Mouse (Mus musculus) lung, adult 2 months (tissue): ENCODE measurements around the gene Kat7. TPM values are rescaled to one million over a fixed set of nuclear protein-coding genes. Genes with fewer than 3 reads are reported as not detected.

Source experiments
- DNase-seq: peaks from one replicate; pipeline ENCODE4 v3.0.0; 2022
- H3K4me1 ChIP-seq: fragments of 200-500 bp; 2 replicates; pipeline ENCODE4 v1.6.1; 2011; ENCODE audit warnings: low read length; ENCODE audit not compliant: control insufficient read depth, insufficient read depth
- H3K4me3 ChIP-seq: fragments of 200-500 bp; replicated peaks from 2 replicates; pipeline ENCODE3; 2011; ENCODE audit warnings: low read depth, mild to moderate bottlenecking, control low read depth, low read length; ENCODE audit errors: extremely low read depth
- CTCF ChIP-seq: fragments of 200-500 bp; IDR thresholded peaks from 2 replicates; pipeline ENCODE4 v1.5.1; 2011; ENCODE audit warnings: mild to moderate bottlenecking, low read length, control low read depth; ENCODE audit not compliant: insufficient read depth
- POLR2A ChIP-seq: fragments of 200-500 bp; IDR thresholded peaks from 2 replicates; pipeline ENCODE4 v1.6.1; 2011; ENCODE audit warnings: low read depth, mild to moderate bottlenecking, control low read depth, low read length, borderline replicate concordance; ENCODE audit errors: extremely low read depth
- WGBS: fragments of 180-500 bp; shearing (Covaris S2); methylation state at CpG from one replicate; pipeline ENCODE4 v1.1.7; 2018; 5-methylcytosine and 5-hydroxymethylcytosine counted together
- polyA plus RNA-seq: library from polyadenylated mRNA; depleted of rRNA; stranded (reverse); fragments of >200 nt; gene quantifications from 2 replicates; pipeline ENCODE4 v1.2.3, GENCODE M21; 2012

Kat7 gene
- polyA plus RNA-seq, 1 experiment, result 37.2 TPM

DNA sequence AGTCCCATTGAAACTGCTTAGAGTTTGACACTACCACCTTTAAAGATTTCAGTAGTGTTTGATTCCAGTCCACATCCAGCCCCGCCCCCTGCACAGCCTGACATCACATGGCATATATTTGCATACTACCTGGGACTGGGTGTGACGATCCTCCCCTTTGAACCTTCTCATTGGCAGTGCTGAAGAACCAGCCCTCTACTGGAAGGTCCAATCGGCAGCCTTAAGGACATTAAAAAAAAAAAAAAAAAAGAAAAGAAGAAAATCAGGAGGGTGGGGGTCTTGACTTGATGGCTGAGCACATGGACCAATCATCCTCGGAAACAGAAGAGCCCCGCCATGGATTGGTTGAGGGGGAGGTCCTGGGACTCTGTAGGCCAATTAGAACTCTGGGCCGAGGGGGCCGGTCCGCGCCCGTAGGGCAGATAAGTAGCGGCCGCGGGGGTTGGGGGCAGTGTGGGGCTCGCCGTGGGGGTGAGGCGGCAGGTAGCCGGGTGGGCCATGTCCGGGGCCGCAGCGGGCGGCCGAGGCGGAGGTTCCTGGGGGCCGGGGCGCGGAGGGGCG, 26.6 kb upstream of the Kat7 start, which contains the start of gene Fam117a:
Gene Fam117a (plus strand): TSS at position 451 of the 561 bp plus-strand sequence.
- peak within 1 kb of the TSS; percentile 59 for H3K4me3 ChIP-seq
- H3K4me1 ChIP-seq, result peaks cover 7% of the 10 kb centered on the region
- peak; percentile 73 for DNase-seq
- TF ChIP-seq POLR2A (peak; percentile 49; the same call in 1 of the 2 replicates), CTCF (no peak)
- under 1% methylated on average over 22 of the region's 27 CpGs for WGBS

GRCm38 (mm10) chr11:95334448-95335060, 24.5 kb upstream of the Kat7 start:
- WGBS, result 35% methylated on average over 5 of the region's 5 CpGs
- no peak for DNase-seq
- no peak overlapping the region for H3K4me3 ChIP-seq
- TF ChIP-seq POLR2A (no peak), CTCF (no peak)
- H3K4me1 ChIP-seq, result peaks cover 7% of the 10 kb centered on the region

- no peak overlapping the region for H3K4me3 ChIP-seq
- peaks cover 7% of the 10 kb centered on the region for H3K4me1 ChIP-seq
- TF ChIP-seq POLR2A (no peak), CTCF (no peak)
- no peak for DNase-seq
- 81% methylated on average over 9 of the region's 9 CpGs for WGBS
Measured at GRCm38 (mm10) chr11:95333805-95334204, 23.8 kb upstream of the Kat7 start.

DNA sequence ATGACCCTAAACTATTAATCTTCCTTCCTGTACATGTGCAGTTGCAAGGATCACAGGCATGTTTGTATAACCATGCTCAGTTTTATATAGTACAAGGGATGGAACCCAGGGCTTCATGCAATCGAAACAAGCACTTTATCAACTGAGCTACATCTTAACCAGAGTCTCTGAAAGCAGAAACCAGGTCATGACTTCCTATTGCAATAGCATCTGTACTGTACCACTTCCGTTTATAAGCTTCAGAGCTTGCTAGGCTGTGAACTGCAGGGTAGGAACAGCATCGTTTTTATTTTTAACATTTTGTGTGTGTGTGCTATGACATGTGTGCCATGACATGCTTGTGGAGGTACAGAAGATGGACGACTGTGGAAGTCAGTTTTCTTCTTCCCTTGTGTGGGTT, 23.2 kb upstream of the Kat7 start:
- DNase-seq, result no peak
- Histone ChIP-seq H3K4me3 (no peak overlapping the region), H3K4me1 (peaks cover under 1% of the 10 kb centered on the region)
- TF ChIP-seq CTCF (no peak), POLR2A (no peak)
- 41% methylated on average over 4 of the region's 4 CpGs for WGBS

- DNase-seq, result no peak
- Histone ChIP-seq H3K4me3 (no peak overlapping the region), H3K4me1 (peaks cover 3% of the 10 kb centered on the region)
- TF ChIP-seq CTCF (no peak), POLR2A (no peak)
- WGBS, result 11% methylated on average over 1 of the region's 1 CpGs
Measured at GRCm38 (mm10) chr11:95330662-95331061, 20.6 kb upstream of the Kat7 start.

DNA sequence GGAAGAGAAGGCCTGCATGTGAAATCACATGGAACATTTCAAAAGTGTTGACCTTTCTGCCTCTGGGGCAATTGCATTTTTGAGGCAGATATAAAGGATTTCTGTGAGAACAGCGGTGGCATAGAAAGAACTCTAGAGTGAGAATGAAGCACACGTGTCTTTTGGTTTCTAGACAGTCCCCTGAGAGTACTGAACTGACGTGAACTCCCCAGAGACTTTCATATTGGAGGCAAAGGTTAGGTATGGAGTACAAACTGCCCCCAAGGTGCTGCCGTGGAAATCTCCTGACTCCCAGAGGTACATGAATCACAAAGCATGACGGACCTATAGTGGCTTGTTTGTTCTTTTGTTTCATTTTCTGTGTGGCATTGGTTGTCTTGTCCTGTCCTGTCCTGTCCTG, 18.6 kb upstream of the Kat7 start:
- DNase-seq, result no peak

DNA sequence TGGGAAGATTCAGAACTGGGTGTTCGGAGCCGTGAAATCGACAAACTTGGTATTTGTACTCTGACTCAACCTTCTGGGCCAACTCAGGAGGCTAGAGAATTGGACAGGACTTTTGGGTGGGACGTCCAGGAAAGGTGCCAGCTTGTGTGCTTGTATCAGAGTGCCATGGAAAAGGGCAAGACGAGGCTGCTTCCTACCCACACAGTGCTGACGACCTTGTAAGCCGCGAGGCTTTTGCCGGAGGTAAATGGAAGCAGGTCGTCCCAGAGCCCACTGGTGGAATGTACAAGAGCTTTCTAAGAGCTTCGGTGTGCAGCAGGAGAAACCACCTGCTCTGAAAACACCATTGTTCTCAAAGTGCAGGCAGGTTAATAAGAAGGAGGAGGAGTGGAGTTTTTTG, 16.2 kb upstream of the Kat7 start:
- no peak for TF ChIP-seq CTCF
- TF ChIP-seq POLR2A, result no peak

More for the DNA sequence above, 18.6 kb upstream of the Kat7 start:
- TF ChIP-seq CTCF (no peak), POLR2A (no peak)
- no peak overlapping the region for H3K4me3 ChIP-seq
- peaks cover 3% of the 10 kb centered on the region for H3K4me1 ChIP-seq
- 78% methylated on average over 5 of the region's 5 CpGs for WGBS

GRCm38 (mm10) chr11:95325832-95326231, 15.8 kb upstream of the Kat7 start:
- 60% methylated on average over 4 of the region's 4 CpGs for WGBS
- no peak for TF ChIP-seq CTCF
- TF ChIP-seq POLR2A, result no peak
- DNase-seq, result no peak
- Histone ChIP-seq H3K4me1 (peaks cover 3% of the 10 kb centered on the region), H3K4me3 (no peak overlapping the region)

More for the DNA sequence above, 16.2 kb upstream of the Kat7 start:
- peaks cover 3% of the 10 kb centered on the region for H3K4me1 ChIP-seq
- no peak for DNase-seq
- 47% methylated on average over 11 of the region's 11 CpGs for WGBS
- H3K4me3 ChIP-seq, result no peak overlapping the region

GRCm38 (mm10) chr11:95324181-95324580, 14.1 kb upstream of the Kat7 start:
- 94% methylated on average over 10 of the region's 10 CpGs for WGBS
- no peak for DNase-seq
- no peak for TF ChIP-seq CTCF
- no peak for TF ChIP-seq POLR2A
- H3K4me3 ChIP-seq, result no peak overlapping the region
- H3K4me1 ChIP-seq, result peaks cover 3% of the 10 kb centered on the region

GRCm38 (mm10) chr11:95320010-95320409, 10.0 kb upstream of the Kat7 start:
- TF ChIP-seq POLR2A, result no peak
- no peak for TF ChIP-seq CTCF
- 93% methylated on average over 1 of the region's 1 CpGs for WGBS
- Histone ChIP-seq H3K4me3 (no peak overlapping the region), H3K4me1 (no peaks in the 10 kb centered on the region)
- DNase-seq, result no peak

- TF ChIP-seq CTCF (0 out of 2 replicates have a peak, but pooled peaks have one; percentile 23), POLR2A (no peak)
- Histone ChIP-seq H3K4me1 (no peaks in the 10 kb centered on the region), H3K4me3 (no peak overlapping the region)
- DNase-seq, result no peak
- 41% methylated on average over 1 of the region's 1 CpGs for WGBS
Measured at GRCm38 (mm10) chr11:95319506-95319905, 9.5 kb upstream of the Kat7 start.
